In genomic region chr10:109237026-109237425, GRCm38 (mm10) we compare ENCODE assay signal across 19 mouse cellular contexts.
DNase-seq lines count a peak whose midpoint lies in the region.
"Had no signal": no experiment of that assay in that cellular context is flagged by ENCODE, and none has a peak within 500 bp of the region (broad histone marks: within the 10 kb centered on the region; RNA-seq: fewer than 3 reads in every experiment).

No protein-coding gene starts in this region.

- peak; percentile 15 for DNase-seq in layer of hippocampus, adult 11-12 months (ENCODE audit: low spot score)
- no peak for DNase-seq in layer of hippocampus, postnatal 10 days (ENCODE audit: low spot score in 2 of 2)
- peak; percentile 9 for DNase-seq in right cerebral cortex, adult 18-20 months
- no peak for DNase-seq in right cerebral cortex, postnatal 4 days
- DNase-seq in layer of hippocampus, adult 9-11 months: peak; percentile 32
- DNase-seq in lung, postnatal 10 days: no peak
- DNase-seq in spleen, postnatal 10 days (ENCODE audit: low spot score in 2 of 2): no peak
- DNase-seq: adrenal gland, postnatal 10 days; B cell, adult 2 months; cerebellum, adult 18-20 months; forebrain, postnatal 0 days; gastrocnemius, postnatal 14 days; heart, postnatal 36 days; kidney, adult 9 months; kidney, postnatal 10 days; liver; lung, embryonic 14.5 days; right cerebral cortex, postnatal 14 days; thymus, postnatal 25 days had no signal

Comparison
In these comparisons a context has a peak if more than half of its experiments do, and no peak if none do; other contexts are left out.
1. DNase-seq: peak in layer of hippocampus, adult 11-12 months (single experiment), right cerebral cortex, adult 18-20 months (single experiment) and layer of hippocampus, adult 9-11 months (single experiment); none in layer of hippocampus, postnatal 10 days (0 of 2), right cerebral cortex, postnatal 4 days (single experiment), lung, postnatal 10 days (single experiment) and spleen, postnatal 10 days (0 of 2).